Mouse (Mus musculus): ENCODE data around the gene Smim11. TPM values are rescaled to one million over a fixed set of nuclear protein-coding genes. Genes with fewer than 3 reads are reported as not detected.

Gene Smim11
- total RNA-seq (2021), result 10 to 100 TPM; 13.4 to 15.3 TPM
- long read RNA-seq, experiment 1, transcript Smim11-201 (4 exons, 517 nt), result major isoform, 14 of 14 reads
- long read RNA-seq, experiment 1, partial matches to known transcripts, result 0 of 14 reads
- long read RNA-seq, experiment 1, other reads (novel, unspliced or antisense), result 0 of 14 reads
- long read RNA-seq, experiment 2, transcript Smim11-201 (4 exons, 517 nt), result major isoform, 9 of 13 reads
- long read RNA-seq, experiment 2, partial matches to known transcripts, result 0 of 13 reads
- long read RNA-seq, experiment 2, other reads (novel, unspliced or antisense), result 4 of 13 reads

DNA sequence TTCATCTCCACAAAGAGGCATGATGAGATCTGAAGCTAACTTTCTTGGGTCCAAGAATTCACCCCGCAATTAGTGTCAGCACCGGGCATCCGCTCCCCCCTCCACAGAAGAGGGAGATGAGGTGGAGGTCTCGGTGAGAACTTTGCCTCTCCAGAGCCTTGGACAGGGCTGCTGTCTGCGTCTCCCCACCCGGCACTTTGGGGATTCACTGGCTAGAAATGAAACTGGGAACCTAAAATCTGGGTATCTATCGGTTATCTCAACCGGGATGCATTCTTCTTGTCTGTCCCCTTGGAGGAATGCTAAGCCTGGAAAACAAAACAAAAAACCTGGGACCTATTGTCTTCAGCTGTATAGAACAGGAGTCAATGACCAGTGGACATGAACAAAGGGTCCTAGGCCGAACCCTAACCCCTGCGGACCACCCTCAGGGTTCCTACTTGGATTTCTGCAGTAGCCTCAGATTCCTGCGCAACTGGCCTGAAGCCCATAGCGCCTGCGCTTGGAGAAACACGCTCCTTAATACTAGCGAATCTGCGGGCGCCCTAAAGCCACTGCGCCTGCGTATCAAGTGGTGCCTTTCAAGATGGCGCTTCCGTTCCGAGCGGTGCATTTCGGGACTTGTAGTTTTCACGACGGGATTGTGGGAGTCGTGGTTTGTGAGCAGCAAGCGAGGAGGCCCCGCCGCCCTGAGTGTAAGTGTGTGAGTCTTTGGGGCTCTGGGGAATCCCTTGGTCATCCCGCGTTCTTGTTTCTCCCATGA is at the start of gene Smim11:
Smim11 (plus strand) TSS at position 638 of the 763 bp plus-strand sequence.
- DNase-seq (ENCODE audit: low spot score in 2 of 2), result peak; percentile 97 to 98
- intact Hi-C loops (cut with DNase I), result no loop called here

DNA sequence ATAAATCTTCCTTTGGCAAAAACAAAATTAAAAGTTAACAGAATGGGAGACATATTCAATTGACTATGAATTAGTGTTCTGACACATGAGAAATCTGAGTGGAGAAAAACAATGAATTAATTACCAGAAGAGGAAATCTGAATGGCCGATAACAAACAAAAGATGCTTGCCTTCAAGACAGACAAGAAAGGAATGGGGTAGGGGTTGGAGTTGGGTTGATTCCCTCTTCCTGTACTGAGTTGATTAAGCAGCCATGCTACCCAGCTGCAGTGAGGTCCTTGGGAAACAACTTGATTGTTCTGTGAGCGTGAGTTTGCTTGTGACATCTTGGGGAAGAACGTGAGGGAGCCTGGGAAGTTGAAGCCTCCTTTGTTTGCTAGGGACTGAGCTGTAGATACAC is 46.8 kb upstream of the Smim11 start:
- intact Hi-C loops (cut with DNase I), result no loop called here
- DNase-seq (ENCODE audit: low spot score in 2 of 2), result no peak

DNA sequence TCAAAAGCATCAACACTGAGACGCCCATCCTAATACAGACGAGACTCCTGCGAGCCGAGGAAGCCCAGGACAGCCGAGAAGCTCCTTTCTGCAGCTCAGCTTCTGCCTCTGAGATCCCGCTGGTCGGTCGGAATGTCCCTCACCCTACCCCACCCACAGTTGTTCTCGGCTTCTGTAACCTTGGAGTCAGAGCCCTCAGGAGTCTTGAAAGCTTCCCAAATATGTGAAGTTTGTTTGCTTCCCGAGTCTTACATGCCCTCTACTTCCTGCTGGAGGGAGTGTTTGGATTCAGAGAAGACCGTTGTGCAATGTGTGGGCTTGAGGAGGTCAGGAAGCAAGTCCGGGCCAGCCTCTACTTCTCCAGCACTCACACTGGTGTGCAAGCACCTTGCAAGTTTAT is 33.2 kb upstream of the Smim11 start:
- intact Hi-C loops (cut with DNase I), result no loop called here
- no peak for DNase-seq (ENCODE audit: low spot score in 2 of 2)

DNA sequence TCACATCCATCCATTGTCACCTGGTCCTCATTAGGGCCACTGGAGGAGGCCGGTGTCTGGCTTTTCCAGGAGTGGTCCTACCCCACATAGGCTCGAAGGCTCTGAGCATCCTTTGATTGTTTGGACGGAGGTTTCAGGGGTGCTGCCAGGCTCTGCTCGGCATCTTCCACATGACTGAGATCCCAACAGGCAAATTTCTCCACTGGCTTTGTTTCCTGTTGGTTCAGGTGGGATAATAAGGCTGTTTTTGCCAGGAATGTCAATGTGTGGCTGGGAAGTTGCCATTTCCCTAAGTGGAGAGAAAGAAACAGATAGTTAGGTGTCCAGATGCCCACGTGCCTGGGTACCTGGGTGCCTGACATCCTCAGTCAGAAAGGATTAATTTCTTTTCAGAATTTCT is 26.6 kb upstream of the Smim11 start:
- DNase-seq (ENCODE audit: low spot score in 2 of 2), result no peak
- intact Hi-C loops (cut with DNase I), result no loop called here

DNA sequence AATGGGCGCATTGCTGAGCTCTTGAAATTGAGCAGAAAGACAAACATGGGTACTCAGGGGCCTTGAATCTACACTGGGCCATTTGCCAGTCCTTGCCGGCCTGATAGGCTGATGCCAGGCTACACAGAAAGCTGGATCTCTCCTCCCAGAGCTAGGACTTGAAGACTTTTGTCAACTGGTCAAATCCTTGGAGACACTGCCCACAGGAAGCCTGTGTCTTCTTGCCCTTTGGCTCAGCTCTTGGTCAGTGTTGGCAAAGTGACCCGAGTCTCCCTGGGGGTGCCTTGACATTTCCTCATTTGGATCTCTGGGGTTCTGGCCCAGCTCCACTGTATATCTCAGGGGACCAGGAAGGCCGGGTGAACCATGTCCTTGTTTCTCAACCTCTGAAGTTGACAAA is 25.6 kb upstream of the Smim11 start:
- intact Hi-C loops (cut with DNase I), result no loop called here
- DNase-seq (ENCODE audit: low spot score in 2 of 2), result no peak

DNA sequence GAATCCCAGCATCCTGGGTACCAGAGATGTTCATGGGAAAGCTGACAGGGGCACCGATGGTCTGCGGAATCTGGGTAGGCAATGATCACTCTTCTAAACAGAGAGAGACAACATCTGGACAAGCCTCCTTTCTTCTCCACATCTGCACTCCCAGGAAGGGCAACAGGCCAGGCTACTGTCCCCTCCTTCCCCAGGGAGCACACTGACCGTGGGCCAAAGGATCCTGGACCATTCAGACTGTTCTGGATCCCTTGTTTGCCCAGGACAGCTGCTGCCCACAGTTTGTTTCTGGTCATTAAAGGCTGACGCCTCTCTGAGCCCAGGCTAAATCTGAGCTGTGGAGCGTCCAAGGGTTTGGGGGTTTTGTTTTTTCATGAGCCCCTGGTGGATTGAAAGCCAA is 18.4 kb upstream of the Smim11 start:
- intact Hi-C loops (cut with DNase I), result no loop called here
- no peak for DNase-seq (ENCODE audit: low spot score in 2 of 2)

DNA sequence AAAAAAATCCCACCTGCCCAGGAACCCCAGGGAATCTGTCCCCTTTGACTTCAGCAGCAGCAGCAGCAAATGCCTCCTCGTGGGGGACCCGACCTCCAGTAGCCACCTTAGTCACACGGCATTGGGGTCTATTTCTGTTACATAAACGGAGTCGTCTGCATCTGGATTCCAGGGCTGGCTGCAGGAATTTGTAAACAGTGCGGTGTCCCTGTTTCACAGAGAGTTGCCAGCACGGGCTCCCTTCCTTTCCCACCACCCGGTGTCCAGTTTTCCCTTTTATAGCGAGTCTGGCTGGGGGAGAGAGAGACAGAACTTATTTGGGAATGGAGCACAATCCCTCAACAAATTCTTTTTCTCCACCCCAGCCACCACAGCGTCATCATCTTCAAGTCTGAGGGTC is 16.0 kb upstream of the Smim11 start:
- intact Hi-C loops (cut with DNase I), result loop anchor here (5.0 kb wide), 1 partner anchor 138 kb away; no protein-coding TSS in a partner anchor
- DNase-seq (ENCODE audit: low spot score in 2 of 2), result no peak

DNA sequence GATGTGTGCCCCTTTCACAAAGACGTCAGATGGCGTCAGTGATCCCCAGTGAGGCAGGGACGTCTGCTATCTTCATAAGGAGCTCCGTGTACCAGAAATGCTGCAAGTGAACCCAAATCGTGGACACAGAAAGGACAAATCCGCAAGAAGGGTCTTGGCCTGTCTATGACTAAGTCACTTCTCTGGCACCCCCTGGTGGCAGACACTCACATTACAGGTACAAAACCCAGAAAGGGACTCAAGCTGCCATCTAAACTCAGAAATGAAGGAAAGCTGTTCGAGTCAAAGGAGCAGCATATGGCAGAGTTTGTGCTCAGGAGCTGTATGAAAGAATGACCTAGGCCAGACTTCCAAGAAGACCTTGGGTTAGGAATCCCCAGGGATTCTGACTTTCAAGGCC is 14.5 kb upstream of the Smim11 start:
- intact Hi-C loops (cut with DNase I), result loop anchor here (1.0 to 5.0 kb wide), 3 partner anchors 139 to 350 kb away; partner anchors contain the start of genes Gm49711, Mrps6 and Slc5a3
- peak; percentile 87 to 92 for DNase-seq (ENCODE audit: low spot score in 2 of 2)

DNA sequence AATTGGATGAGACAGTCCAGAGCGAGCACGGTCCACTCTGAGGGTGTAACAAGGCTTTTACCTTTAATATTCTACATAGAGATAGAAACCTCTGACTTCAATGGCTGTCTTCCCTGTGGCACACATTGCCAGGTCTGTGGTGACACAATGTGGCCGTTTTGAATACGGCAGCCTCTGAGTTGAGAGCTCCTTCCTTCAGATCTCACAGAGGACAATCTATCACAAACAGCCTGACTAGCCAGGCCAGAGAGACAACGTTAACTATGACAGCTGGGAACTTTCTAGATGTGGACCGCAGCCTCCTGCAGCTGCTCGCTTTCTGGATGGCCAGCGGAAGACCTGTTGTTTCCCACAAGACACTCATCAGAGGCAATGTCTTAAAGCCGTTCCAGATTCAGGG is 12.3 kb upstream of the Smim11 start:
- peak; percentile 48 to 55 for DNase-seq (ENCODE audit: low spot score in 2 of 2)
- intact Hi-C loops (cut with DNase I), result loop anchor here (5.0 kb wide), 1 partner anchor 141 kb away; no protein-coding TSS in a partner anchor

DNA sequence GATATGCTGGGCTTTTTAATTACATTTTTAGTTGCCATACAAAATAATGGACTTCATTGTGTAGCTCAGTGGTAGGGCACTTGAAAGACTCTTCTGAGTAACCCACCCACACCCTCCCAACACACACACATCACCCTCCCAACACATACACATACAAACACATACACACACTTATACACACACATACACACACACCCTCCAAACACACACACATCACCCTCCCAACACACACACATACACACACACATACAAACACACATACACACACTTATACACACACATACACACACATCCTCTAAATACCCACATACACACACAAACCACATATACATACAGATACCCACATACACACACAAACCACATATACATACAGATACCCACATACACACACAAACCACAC is 11.0 kb upstream of the Smim11 start:
- intact Hi-C loops (cut with DNase I), result no loop called here
- DNase-seq (ENCODE audit: low spot score in 2 of 2), result no peak

DNA sequence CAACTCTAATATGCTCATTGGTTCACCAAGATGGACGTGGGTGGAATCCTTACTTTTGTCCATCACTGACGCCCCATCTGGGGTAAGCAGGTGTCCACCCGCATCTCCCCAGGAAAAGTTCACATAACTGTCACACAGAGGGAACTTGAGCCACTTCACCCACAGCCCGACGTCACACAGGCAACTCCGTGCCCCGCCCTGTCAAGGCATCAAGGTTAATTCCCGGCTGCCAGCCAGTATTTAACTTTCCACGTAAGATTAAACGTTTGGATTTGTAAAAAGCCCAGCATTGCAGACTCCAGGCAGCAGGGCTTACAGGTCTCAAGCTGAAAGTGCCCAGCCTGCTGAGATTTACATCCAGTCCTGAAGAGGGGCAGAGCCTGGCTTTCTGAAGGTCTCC is 9.0 kb upstream of the Smim11 start, which contains the start of gene Kcne2:
Kcne2 (plus strand) TSS at position 289 of the 400 bp plus-strand sequence.
- DNase-seq (ENCODE audit: low spot score in 2 of 2), result no peak
- intact Hi-C loops (cut with DNase I), result no loop called here

DNA sequence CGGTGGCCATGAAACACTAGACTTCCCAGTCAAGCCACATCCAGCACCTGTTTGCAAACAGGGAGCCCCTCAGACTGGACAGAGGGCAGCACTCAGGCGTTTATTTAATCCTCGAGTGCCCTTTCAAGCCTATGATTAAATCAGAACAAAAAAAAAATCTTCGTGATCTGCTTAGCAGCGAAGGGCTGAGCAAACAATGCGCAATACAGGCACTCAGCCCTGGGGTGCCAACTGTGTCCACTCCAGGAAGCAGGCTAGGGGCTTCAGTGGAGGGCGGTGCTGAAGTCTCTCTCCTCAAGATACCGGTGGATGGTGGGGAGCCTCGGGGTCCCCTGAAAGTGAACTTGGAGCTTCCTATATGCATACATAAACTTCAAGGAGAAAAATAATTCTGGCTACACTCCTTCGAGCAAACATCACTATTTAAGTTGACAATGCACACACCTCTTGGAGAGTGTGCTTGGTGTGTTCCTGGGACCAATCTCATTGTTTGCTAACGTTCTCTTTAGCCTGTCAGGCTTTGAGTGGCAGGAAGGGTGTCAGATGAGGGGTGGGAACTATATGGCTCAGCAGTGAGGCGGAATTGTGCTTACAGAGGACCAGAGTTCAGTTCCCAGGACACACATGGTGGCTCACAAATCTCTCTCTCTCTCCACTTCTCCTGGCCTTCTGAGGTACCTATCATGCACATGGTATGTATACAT is 6.7 kb upstream of the Smim11 start:
- DNase-seq (ENCODE audit: low spot score in 2 of 2), result no peak
- intact Hi-C loops (cut with DNase I), result no loop called here

DNA sequence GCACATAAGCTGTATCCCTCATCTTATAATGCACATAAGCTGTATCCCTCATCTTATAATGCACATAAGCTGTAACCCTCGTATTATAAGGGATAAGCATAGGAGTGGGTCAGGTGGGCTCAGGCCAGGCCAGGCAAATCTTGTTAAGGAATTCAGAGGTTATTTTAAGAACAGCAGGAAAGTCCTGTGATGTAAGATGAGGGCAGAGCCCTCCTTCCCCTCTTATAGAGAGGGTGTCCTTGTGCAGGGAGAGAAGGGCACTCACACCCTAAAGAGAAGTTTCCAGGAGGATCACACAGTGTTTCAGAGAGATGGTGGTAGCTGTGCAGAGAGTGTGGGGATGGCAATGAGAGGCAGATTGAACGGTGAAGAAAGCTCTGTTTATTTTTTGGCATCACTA is 5.8 kb upstream of the Smim11 start:
- no peak for DNase-seq (ENCODE audit: low spot score in 2 of 2)
- intact Hi-C loops (cut with DNase I), result no loop called here

DNA sequence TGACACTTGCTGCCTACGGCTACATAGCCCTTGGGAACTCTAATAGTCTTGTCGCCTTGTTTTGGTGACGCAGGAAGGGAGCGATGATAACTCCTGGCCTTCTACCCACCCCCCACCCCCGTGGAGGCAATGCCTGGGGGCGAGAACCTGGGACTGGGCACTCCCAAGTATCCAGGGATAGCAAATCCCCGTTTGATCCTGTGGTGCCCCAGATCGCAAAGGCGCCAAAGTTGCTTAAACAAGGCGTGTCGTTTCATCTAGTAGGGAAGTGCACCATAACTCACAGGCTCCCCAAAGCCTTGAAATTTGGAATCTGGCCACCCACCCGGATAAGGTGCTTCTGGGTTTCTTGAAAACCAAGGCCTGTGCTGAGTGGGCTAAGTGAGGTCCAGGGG is 323 bp downstream of the Smim11 start:
- intact Hi-C loops (cut with DNase I), result no loop called here
- peak in 1 of 2 experiments; percentile 22 for DNase-seq (ENCODE audit: low spot score in 2 of 2)

DNA sequence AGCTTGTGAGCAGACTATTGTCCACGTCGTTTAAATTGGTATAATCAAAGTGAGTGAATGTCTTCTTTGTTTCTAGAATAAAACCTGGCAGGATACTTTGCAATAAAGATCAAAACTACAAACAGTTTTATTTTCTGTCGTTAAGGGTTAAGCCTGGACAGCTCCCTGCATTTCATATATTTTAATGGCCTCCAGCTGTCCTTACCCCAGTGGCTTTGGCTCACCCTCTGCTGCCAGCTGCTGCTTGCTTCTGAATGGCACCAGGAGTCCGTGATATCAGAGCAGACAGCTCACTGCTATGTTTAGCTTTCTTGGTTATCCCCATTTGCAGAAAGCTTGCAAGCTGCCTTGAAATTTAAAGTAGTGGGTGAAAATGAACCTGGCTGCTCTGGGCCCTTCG is 903 bp downstream of the Smim11 start:
- peak in 1 of 2 experiments; percentile 48 for DNase-seq (ENCODE audit: low spot score in 2 of 2)
- intact Hi-C loops (cut with DNase I), result no loop called here

DNA sequence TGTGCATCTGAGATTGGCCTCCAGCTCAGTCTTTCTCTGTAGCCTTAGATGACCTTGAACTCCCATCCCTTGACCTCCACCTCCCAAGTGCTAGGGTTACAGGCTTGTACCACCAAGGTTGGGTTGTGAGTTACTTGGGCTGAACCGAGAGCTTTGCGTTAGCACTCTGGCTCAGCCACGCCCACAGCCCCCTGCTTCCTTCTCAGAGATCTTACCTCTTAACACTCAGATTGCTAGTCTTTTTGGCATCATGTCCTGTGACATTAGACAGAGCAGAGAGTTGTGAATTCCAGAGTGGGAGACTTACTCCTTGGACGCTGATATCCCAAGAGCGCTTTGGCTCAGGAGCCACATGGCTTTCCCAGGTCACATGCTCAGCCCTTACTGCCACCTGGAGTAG is 1.4 kb downstream of the Smim11 start:
- DNase-seq (ENCODE audit: low spot score in 2 of 2), result no peak
- intact Hi-C loops (cut with DNase I), result no loop called here

DNA sequence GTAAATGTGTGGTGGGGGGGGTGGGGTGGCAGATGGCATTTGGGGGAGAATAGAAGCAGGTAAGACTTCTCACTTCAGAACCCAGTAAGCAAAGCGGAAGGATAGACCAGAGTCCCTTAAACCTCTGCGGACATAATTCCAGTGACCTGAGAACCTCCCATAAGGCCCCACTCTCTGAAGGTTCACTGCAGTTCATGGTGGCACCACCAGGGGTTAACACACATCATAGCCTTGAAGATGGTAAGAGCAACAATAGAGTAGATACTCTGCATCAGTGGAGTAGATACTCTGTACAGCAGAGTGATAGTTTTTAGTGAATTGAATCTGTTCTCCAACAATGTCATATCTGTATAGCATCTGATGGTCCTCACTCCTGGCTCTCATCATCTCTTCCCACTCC is 4.4 kb downstream of the Smim11 start:
- intact Hi-C loops (cut with DNase I), result no loop called here
- no peak for DNase-seq (ENCODE audit: low spot score in 2 of 2)

DNA sequence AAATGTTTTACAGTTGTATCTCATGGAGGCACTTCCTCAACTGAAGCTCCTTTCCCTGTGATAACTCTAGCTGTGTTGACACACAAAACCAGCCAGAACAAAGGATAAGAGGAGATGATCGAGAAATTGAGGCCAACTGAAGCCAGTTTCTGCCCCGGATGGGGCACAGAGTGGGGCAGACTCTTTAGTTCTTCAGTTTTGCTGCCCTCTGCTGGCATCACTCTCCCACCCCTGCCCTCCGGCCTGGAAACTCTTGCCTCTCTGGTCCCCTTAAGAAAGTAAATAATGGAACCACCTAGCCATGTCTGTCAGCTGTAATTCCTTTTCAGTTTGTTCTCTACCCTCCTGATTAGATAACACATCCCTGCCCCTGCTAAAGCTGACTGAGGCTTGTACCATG is 6.9 kb downstream of the Smim11 start:
- DNase-seq (ENCODE audit: low spot score in 2 of 2), result no peak
- intact Hi-C loops (cut with DNase I), result no loop called here

DNA sequence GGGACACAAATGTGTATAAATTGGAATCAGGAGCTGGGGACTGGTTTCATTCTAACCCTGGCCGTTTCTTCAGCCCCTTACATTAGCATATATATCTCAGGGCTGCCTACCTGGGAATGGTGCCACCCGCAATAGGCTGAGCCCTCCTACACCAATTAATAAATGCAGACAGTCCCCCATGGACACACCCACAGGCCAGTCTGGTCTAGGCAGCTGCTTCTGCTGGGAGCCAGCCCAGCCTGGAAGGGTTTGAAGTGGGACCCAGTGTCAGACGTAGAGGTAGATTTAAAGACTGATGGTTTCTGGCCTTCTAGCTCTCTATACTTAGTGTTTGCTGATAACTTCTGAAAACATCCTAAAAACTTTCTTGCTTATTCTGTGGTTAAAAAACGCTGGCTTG is 8.0 kb downstream of the Smim11 start:
- intact Hi-C loops (cut with DNase I), result no loop called here
- no peak for DNase-seq (ENCODE audit: low spot score in 2 of 2)

Measured in left cerebral cortex, postnatal 14 days (tissue).